Mouse (Mus musculus) small intestine, adult 2 months (tissue): ENCODE data around the gene Hes2. TPM values are rescaled to one million over a fixed set of nuclear protein-coding genes. Genes with fewer than 3 reads are reported as not detected.

Experiments
- H3K27ac ChIP-seq: fragments of 200-500 bp; 2 replicates; pipeline ENCODE4 v1.5.1; 2012; ENCODE audit warnings: low read depth, low read length, control low read depth, inconsistent platforms; ENCODE audit not compliant: insufficient read depth
- H3K27me3 ChIP-seq: fragments of 200-500 bp; 2 replicates; pipeline ENCODE4 v1.6.1; 2012; ENCODE audit warnings: mild to moderate bottlenecking, moderate library complexity, low read length, inconsistent platforms; ENCODE audit not compliant: control insufficient read depth, insufficient read depth
- H3K36me3 ChIP-seq: fragments of 200-500 bp; 2 replicates; pipeline ENCODE4 v1.6.1; 2012; ENCODE audit warnings: mild to moderate bottlenecking, low read length, control low read depth, inconsistent platforms; ENCODE audit not compliant: control insufficient read depth, insufficient read depth
- H3K4me1 ChIP-seq: fragments of 200-500 bp; 2 replicates; pipeline ENCODE4 v1.6.1; 2012; ENCODE audit warnings: low read length, inconsistent platforms, mixed read lengths; ENCODE audit not compliant: control insufficient read depth, insufficient read depth, insufficient read length
- H3K4me3 ChIP-seq: fragments of 200-500 bp; 2 replicates; pipeline ENCODE4 v1.5.1; 2012; ENCODE audit warnings: low read depth, mild to moderate bottlenecking, control low read depth, inconsistent platforms, low read length, moderate library complexity
- CTCF ChIP-seq: fragments of 200-500 bp; IDR thresholded peaks from 2 replicates; pipeline ENCODE4 v1.5.1; 2012; ENCODE audit warnings: low read depth, mild to moderate bottlenecking, control low read depth, inconsistent platforms, low read length, moderate library complexity, mixed read lengths; ENCODE audit not compliant: insufficient replicate concordance, insufficient read length; ENCODE audit errors: extremely low read depth
- POLR2A ChIP-seq: fragments of 200-500 bp; IDR thresholded peaks from 2 replicates; pipeline ENCODE4 v1.6.1; 2012; ENCODE audit warnings: low read depth, mild to moderate bottlenecking, control low read depth, inconsistent platforms, low read length, moderate library complexity
- whole genome bisulfite sequencing: fragments of 180-500 bp; shearing (Covaris S2); methylation state at CpG from one replicate; pipeline ENCODE4 v1.1.7; 2018; 5-methylcytosine and 5-hydroxymethylcytosine counted together
- polyA plus RNA-seq: library from polyadenylated mRNA; depleted of rRNA; stranded (reverse); fragments of >200 nt; gene quantifications from 2 replicates; pipeline ENCODE4 v1.2.3, GENCODE M21; 2012

The Hes2 gene
- polyA plus RNA-seq, 1 experiment: 51.7 TPM

GRCm38 (mm10) chr4:152162748-152163147 lies 4.1 kb downstream of the Hes2 start:
- Histone ChIP-seq H3K4me1 (peaks cover 41% of the 10 kb centered on the region), H3K4me3 (no peak overlapping the region), H3K27ac (peak overlapping the region; percentile 14), H3K36me3 (no peaks in the 10 kb centered on the region), H3K27me3 (peaks cover 10% of the 10 kb centered on the region; the same call in 1 of the 2 replicates)
- 63% methylated on average over 2 of the region's 2 CpGs for whole genome bisulfite sequencing
- TF ChIP-seq CTCF: no peak
- no peak for TF ChIP-seq POLR2A

- Histone ChIP-seq H3K4me3 (peak overlapping the region; percentile 35), H3K27ac (peak overlapping the region; percentile 41; the same call in 1 of the 2 replicates), H3K36me3 (no peaks in the 10 kb centered on the region), H3K27me3 (no peaks in the 10 kb centered on the region), H3K4me1 (peaks cover 25% of the 10 kb centered on the region)
- WGBS: 14% methylated on average over 22 of the region's 22 CpGs
- TF ChIP-seq CTCF (peak; percentile 94), POLR2A (no peak)
Observed at GRCm38 (mm10) chr4:152165036-152165931, 6.6 kb downstream of the Hes2 start.

GRCm38 (mm10) chr4:152168052-152168451 lies 9.4 kb downstream of the Hes2 start:
- Histone ChIP-seq H3K4me3 (no peak overlapping the region), H3K27ac (no peak overlapping the region), H3K36me3 (no peaks in the 10 kb centered on the region), H3K4me1 (peaks cover 5% of the 10 kb centered on the region), H3K27me3 (no peaks in the 10 kb centered on the region)
- WGBS: 26% methylated on average over 8 of the region's 8 CpGs
- TF ChIP-seq POLR2A (no peak), CTCF (no peak)

- no peaks in the 10 kb centered on the region for H3K36me3 ChIP-seq
- WGBS: 72% methylated on average over 7 of the region's 7 CpGs
- peaks cover 4% of the 10 kb centered on the region for H3K4me1 ChIP-seq
- no peak for TF ChIP-seq POLR2A
- TF ChIP-seq CTCF: no peak
- no peak overlapping the region for H3K27ac ChIP-seq
- no peaks in the 10 kb centered on the region for H3K27me3 ChIP-seq
- H3K4me3 ChIP-seq: no peak overlapping the region
Observed at GRCm38 (mm10) chr4:152169103-152169502, 10.4 kb downstream of the Hes2 start.

- WGBS: 78% methylated on average over 10 of the region's 10 CpGs
- TF ChIP-seq CTCF: no peak
- TF ChIP-seq POLR2A: no peak
- H3K27me3 ChIP-seq: no peaks in the 10 kb centered on the region
- peaks cover 3% of the 10 kb centered on the region for H3K4me1 ChIP-seq
- H3K36me3 ChIP-seq: no peaks in the 10 kb centered on the region
- H3K4me3 ChIP-seq: no peak overlapping the region
- no peak overlapping the region for H3K27ac ChIP-seq
Observed at GRCm38 (mm10) chr4:152170286-152170685, 11.6 kb downstream of the Hes2 start.

GRCm38 (mm10) chr4:152171543-152171942 lies 12.9 kb downstream of the Hes2 start:
- H3K4me3 ChIP-seq: no peak overlapping the region
- H3K27ac ChIP-seq: no peak overlapping the region
- no peaks in the 10 kb centered on the region for H3K4me1 ChIP-seq
- H3K27me3 ChIP-seq: no peaks in the 10 kb centered on the region
- TF ChIP-seq CTCF: peak; percentile 40; the same call in 1 of the 2 replicates
- no peak for TF ChIP-seq POLR2A
- no peaks in the 10 kb centered on the region for H3K36me3 ChIP-seq
- WGBS: 81% methylated on average over 6 of the region's 6 CpGs

GRCm38 (mm10) chr4:152173041-152173440 lies 14.4 kb downstream of the Hes2 start:
- TF ChIP-seq CTCF: peak; percentile 85; the same call in 1 of the 2 replicates
- TF ChIP-seq POLR2A: no peak
- Histone ChIP-seq H3K27ac (no peak overlapping the region), H3K36me3 (no peaks in the 10 kb centered on the region), H3K4me1 (peaks cover 2% of the 10 kb centered on the region; the same call in 1 of the 2 replicates), H3K27me3 (no peaks in the 10 kb centered on the region), H3K4me3 (no peak overlapping the region)
- under 1% methylated on average over 5 of the region's 5 CpGs for WGBS
